Mouse (Mus musculus): ENCODE measurements around the gene Cdyl.

The Cdyl gene

DNA sequence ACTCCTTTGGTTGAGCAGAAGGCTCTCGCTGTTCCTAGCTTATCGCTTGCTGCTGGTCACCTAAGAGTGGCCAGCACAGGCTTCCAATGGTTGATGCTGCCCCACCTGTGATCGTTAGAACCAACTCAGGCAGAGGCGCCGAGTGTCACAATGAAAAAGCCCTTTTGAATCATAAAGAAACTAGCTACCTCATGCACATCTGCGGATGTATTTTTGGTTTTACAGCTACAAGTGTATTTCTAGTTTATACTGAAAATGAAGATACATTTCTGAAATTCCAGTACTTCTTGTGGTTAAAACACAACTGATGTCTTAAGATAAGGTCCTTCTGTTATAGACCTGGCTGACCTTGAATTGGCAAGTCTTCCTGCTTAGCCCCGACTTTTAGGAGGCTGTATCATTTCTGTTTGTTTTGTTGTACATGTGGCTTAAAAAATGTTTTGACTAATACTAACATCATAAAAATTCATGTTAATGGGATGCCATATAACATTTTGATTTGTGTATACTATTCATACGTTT is 155.6 kb downstream of the Cdyl start:
- no peak for TF ChIP-seq GATA4 (IDR thresholded peaks at IDR 0.05; ENCODE audit: insufficient replicate concordance, low read length)

- TF ChIP-seq GATA4 (IDR thresholded peaks at IDR 0.05; ENCODE audit: insufficient replicate concordance, low read length): no peak
Observed at GRCm38 (mm10) chr13:35815782-35816368, 156.2 kb downstream of the Cdyl start.

- no peak for TF ChIP-seq GATA4 (IDR thresholded peaks at IDR 0.05; ENCODE audit: insufficient replicate concordance, low read length)
Observed at GRCm38 (mm10) chr13:35817626-35818025, 158.0 kb downstream of the Cdyl start.

DNA sequence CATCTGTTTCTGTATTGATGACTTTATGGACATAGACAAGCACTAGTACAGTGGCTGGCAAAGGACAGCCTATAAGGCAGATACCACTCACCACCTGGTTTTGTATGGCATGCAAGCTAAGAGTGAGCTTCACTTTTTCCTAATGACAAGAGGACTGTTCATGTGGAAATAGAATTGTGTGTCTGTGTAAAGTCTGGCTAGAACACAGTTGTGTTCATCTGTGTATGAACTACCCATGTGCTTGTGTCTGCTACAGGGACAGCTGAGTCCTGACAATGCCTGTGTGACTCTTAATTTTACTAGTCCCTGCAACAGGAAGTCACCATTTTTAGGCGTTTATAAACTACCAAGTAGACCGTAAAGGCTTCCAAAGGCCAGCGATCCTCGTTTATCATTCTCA is 158.4 kb downstream of the Cdyl start:
- no peak for TF ChIP-seq GATA4 (IDR thresholded peaks at IDR 0.05; ENCODE audit: insufficient replicate concordance, low read length)

DNA sequence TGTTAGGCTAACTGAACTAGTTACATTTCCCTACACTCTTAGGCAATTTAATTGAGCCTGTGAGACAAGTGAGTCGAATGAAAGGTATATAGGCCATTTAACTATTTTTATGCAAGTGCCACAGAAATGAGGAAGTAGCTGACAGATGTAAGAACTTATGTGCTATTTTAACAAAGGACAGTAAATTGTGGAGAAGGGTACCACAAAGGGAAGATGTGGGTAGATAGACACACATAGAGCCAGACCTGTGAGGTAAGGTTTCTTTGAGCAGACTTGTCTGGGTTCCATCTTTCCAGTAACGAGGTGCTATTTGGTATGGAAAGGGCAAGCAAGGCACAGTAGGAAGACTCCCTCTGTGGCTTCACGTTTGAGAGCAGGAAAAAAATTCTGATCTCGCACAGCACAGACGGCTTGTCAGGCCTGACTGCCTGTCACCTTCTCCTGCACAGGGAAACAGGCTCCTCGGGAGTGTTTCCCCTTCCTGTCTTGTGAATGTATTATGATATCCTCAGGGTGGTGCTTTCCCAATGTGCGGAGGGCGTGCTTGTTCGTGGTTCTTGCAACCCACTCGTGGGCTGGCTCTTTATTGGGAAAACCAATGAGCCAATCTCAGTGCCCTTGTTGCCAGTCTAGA is 162.3 kb downstream of the Cdyl start:
- TF ChIP-seq GATA4 (IDR thresholded peaks at IDR 0.05; ENCODE audit: insufficient replicate concordance, low read length): no peak

- TF ChIP-seq GATA4 (IDR thresholded peaks at IDR 0.05; ENCODE audit: insufficient replicate concordance, low read length): no peak
Observed at GRCm38 (mm10) chr13:35822795-35823194, 163.2 kb downstream of the Cdyl start.

DNA sequence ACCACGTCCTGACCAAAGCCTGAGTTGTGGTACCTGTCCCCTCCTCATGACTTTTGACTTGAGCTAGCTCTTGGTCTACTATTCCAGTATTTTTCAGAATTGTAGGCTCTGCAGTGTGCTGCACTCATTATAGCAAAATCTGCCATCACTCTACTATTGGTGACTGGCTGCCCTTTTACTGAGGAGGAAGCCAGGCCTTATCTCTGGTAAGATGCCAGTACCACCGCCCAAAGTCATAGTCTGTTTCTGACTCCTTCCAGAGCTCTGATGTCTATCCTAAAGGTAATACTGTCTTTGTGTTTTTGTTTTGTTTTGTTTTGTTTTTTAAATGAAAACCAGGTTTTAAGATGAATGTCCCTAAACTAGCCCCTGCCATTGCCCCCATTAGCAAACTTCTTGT is 166.0 kb downstream of the Cdyl start:
- TF ChIP-seq GATA4 (IDR thresholded peaks at IDR 0.05; ENCODE audit: insufficient replicate concordance, low read length): no peak

- no peak for TF ChIP-seq GATA4 (IDR thresholded peaks at IDR 0.05; ENCODE audit: insufficient replicate concordance, low read length)
Observed at GRCm38 (mm10) chr13:35832676-35833075, 173.0 kb downstream of the Cdyl start.

DNA sequence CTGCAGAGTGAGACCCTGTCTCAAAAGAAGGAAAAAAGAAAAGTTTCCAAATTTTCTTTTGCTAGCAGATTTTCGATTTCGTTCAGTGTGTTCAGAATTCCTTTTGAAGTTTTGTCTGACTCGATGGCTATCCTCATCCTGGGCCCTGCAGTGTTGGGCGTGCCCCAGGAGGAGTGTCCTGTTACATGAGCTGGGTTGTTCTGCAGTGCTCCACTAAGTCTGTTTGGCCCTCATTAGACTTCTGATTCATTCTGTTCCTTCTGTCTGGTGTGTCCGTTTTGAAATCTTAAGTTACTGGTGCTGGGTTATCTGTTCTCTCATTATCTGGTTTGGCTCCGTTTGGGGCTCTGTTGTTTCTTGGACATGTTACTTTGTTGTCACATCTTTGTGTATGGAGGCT is 174.3 kb downstream of the Cdyl start:
- no peak for TF ChIP-seq GATA4 (IDR thresholded peaks at IDR 0.05; ENCODE audit: insufficient replicate concordance, low read length)

DNA sequence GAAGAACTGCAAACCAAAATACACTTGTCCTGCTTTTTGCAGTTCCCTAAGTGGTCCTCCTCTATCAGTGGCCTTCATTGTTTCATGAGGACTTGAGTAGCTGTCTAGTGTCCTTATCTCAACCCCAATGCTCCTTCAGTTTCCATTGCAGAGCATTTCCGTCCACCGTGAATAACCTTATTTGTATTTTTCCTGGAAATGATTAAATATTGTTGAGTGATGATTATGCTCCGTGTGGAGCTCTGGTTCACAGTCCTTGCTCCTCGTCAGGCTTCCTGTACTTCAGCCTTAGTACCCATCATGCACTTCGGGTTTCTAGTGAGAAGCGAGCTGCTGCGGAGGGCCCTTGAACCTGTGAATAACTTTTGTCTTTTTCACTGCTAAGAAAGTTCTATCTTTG is 176.0 kb downstream of the Cdyl start:
- TF ChIP-seq GATA4 (IDR thresholded peaks at IDR 0.05; ENCODE audit: insufficient replicate concordance, low read length): peak; percentile 71; the same call in 1 of the 2 replicates

DNA sequence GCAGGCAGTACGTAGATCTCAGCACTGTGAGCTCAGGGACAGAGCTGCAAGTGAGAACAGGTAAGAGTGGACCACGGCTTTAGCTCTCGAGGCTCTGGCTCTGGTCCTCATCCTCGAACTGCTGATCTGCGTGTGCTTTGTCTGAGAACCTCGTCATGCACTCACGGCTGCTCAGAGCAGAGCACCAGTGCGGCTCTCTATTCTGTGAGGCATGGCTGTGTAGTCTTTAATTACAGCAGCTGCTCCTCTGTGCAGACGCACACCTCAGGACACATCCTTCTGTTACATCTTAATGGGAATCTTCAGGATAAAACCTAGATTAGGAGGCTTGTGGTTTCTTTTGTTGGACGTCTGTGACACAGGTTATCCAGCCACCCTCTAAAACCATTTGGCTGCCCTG is 180.5 kb downstream of the Cdyl start:
- no peak for TF ChIP-seq GATA4 (IDR thresholded peaks at IDR 0.05; ENCODE audit: insufficient replicate concordance, low read length)

- TF ChIP-seq GATA4 (IDR thresholded peaks at IDR 0.05; ENCODE audit: insufficient replicate concordance, low read length): no peak
Observed at GRCm38 (mm10) chr13:35843383-35843782, 183.8 kb downstream of the Cdyl start.

DNA sequence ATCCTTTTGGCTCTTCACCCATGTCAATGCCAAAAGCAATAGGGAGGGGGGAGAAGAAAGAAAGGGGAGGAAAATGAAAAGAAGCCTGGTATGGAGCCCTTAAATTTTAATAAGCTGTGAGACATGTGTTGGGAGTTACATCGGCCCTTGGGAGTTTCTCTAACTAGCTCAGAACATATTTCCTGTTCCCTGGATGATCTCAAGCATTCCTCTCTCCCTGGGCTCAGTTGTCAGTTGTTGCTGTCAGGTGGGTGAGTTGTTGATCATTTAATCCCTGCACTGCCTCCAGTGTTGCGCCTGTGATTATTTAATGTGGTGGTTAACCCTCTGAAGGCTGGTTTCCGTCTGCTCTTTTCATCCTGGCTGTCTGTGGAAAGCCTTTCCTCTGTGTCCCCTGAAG is 185.7 kb downstream of the Cdyl start:
- TF ChIP-seq GATA4 (IDR thresholded peaks at IDR 0.05; ENCODE audit: insufficient replicate concordance, low read length): no peak

GRCm38 (mm10) chr13:35848694-35849093 is 189.1 kb downstream of the Cdyl start:
- TF ChIP-seq GATA4 (IDR thresholded peaks at IDR 0.05; ENCODE audit: insufficient replicate concordance, low read length): no peak

- no peak for TF ChIP-seq GATA4 (IDR thresholded peaks at IDR 0.05; ENCODE audit: insufficient replicate concordance, low read length)
Observed at GRCm38 (mm10) chr13:35851581-35851980, 191.9 kb downstream of the Cdyl start.

- no peak for TF ChIP-seq GATA4 (IDR thresholded peaks at IDR 0.05; ENCODE audit: insufficient replicate concordance, low read length)
Observed at GRCm38 (mm10) chr13:35852851-35853575, 193.4 kb downstream of the Cdyl start.

All from liver, adult (tissue).